Mouse (Mus musculus): ENCODE measurements around the gene Gm10309. TPM values are rescaled to one million over a fixed set of nuclear protein-coding genes. Genes with fewer than 3 reads are reported as not detected.

Gene Gm10309
- polyA plus RNA-seq, 1 experiment: 0.06 TPM

DNA sequence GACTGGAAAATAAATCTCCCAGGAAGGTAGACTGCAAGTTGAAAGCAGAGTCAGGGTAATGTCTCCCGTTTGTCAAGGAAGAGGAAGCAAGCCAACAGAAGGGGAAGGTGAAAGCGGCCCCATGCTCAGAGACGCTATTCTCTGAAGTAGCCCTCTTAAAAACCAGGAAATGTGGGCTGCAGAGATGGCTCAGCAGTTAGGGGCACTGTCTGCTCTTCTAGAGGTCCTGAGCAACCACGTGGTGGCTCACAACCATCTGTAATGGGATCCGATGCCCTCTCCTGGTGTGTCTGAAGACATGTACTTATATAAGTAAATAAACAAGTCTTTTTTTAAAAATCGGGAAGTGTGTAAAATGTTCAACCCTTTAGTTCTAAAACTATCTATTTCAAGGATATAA, 10.1 kb downstream of the Gm10309 start:
- Histone ChIP-seq H3K36me3 (ENCODE audit: control insufficient read depth, insufficient read depth, low read length) (peaks cover 18% of the 10 kb centered on the region), H3K4me1 (ENCODE audit: control insufficient read depth, insufficient read depth, insufficient read length) (no peaks in the 10 kb centered on the region), H3K27me3 (ENCODE audit: control insufficient read depth, insufficient read depth, low read length) (no peaks in the 10 kb centered on the region), H3K4me3 (ENCODE audit: extremely low read depth, insufficient read depth, insufficient read length) (no peak overlapping the region), H3K27ac (ENCODE audit: insufficient read depth, low read length) (no peak overlapping the region)
- 15% methylated on average over 6 of the region's 6 CpGs for WGBS
- TF ChIP-seq POLR2A (IDR thresholded peaks at IDR 0.05; ENCODE audit: low read depth, low read length): no peak
- no peak for TF ChIP-seq CTCF (IDR thresholded peaks at IDR 0.05; ENCODE audit: extremely low read depth, insufficient read depth, insufficient read length, insufficient replicate concordance)
- no peak for DNase-seq (ENCODE audit: low read depth in 1 of 2, low spot score in 2 of 2)

DNA sequence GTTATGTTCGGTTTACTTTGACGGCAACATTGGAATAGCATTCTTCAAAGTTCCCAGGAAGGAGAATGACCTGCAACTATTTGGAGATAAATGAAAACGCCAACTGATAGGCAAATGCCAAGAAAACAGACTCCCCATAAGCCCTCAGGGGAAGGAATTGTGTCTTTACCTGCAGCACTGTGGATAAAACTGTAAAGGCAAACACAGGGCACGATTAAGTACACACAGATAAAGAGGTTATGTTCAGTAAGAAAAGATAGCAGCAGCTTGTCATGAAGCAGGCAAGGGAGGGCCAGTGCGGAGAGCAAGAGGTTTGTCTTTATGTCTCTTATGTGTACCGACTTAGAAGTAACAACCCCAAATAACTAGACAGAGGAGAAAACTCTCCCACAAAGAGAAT, 10.5 kb downstream of the Gm10309 start:
- 72% methylated on average over 6 of the region's 6 CpGs for WGBS
- Histone ChIP-seq H3K4me3 (ENCODE audit: extremely low read depth, insufficient read depth, insufficient read length) (no peak overlapping the region), H3K4me1 (ENCODE audit: control insufficient read depth, insufficient read depth, insufficient read length) (no peaks in the 10 kb centered on the region), H3K27ac (ENCODE audit: insufficient read depth, low read length) (no peak overlapping the region), H3K27me3 (ENCODE audit: control insufficient read depth, insufficient read depth, low read length) (no peaks in the 10 kb centered on the region), H3K36me3 (ENCODE audit: control insufficient read depth, insufficient read depth, low read length) (peaks cover 18% of the 10 kb centered on the region)
- TF ChIP-seq CTCF (IDR thresholded peaks at IDR 0.05; ENCODE audit: extremely low read depth, insufficient read depth, insufficient read length, insufficient replicate concordance) (no peak), POLR2A (IDR thresholded peaks at IDR 0.05; ENCODE audit: low read depth, low read length) (no peak)
- no peak for DNase-seq (ENCODE audit: low read depth in 1 of 2, low spot score in 2 of 2)

DNA sequence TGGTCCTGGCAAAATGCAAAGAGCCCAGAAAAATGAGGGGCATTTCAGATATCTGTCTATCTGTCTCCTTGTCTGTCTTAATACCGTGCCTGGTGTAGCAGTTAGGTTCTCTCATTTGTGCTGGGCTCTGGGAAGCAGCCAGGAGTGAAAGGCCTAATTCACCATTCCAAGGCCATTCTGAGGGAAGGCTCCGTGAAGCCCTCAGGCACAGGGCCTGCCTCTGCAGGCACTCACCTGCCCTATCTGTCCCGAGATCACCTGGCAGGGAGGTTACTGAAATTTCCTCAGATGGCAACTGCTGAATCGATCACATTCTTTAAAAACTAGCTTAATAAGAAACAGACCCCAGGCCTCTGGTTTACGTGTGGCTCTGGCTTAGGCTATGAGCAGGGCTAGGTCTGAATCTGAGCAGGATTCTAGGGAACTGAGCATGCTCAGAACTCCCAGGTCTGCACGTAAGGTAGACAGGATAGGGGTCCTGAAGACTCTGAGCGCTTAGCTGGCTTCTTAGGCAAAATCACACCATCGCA, 11.1 kb downstream of the Gm10309 start:
- no peaks in the 10 kb centered on the region for H3K27me3 ChIP-seq (ENCODE audit: control insufficient read depth, insufficient read depth, low read length)
- no peak overlapping the region for H3K4me3 ChIP-seq (ENCODE audit: extremely low read depth, insufficient read depth, insufficient read length)
- DNase-seq (ENCODE audit: low read depth in 1 of 2, low spot score in 2 of 2): no peak
- H3K4me1 ChIP-seq (ENCODE audit: control insufficient read depth, insufficient read depth, insufficient read length): no peaks in the 10 kb centered on the region
- 92% methylated on average over 8 of the region's 8 CpGs for WGBS
- no peak overlapping the region for H3K27ac ChIP-seq (ENCODE audit: insufficient read depth, low read length)
- peaks cover 19% of the 10 kb centered on the region for H3K36me3 ChIP-seq (ENCODE audit: control insufficient read depth, insufficient read depth, low read length)
- TF ChIP-seq POLR2A (IDR thresholded peaks at IDR 0.05; ENCODE audit: low read depth, low read length) (no peak), CTCF (IDR thresholded peaks at IDR 0.05; ENCODE audit: extremely low read depth, insufficient read depth, insufficient read length, insufficient replicate concordance) (no peak)

DNA sequence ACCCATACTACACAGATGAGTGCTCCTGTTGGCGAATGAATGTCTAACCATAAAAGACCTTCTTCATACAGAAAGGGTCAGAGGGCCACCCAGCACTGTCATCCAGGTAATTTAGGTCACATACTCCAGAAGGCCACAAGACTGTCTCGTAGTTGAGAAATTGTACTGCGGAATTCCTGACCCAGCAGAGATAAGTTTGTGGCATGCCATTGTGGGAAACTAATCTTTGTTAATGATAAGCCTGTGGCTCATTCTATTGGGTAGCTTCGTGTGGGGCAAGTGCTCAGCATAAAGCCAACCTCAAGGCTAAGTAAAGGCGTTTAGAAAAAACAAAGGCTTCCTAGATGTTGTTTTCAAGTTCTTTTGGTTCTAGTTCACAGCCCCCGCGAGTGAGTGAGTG, 12.7 kb downstream of the Gm10309 start:
- H3K4me3 ChIP-seq (ENCODE audit: extremely low read depth, insufficient read depth, insufficient read length): no peak overlapping the region
- H3K36me3 ChIP-seq (ENCODE audit: control insufficient read depth, insufficient read depth, low read length): peaks cover 14% of the 10 kb centered on the region
- H3K4me1 ChIP-seq (ENCODE audit: control insufficient read depth, insufficient read depth, insufficient read length): no peaks in the 10 kb centered on the region
- DNase-seq (ENCODE audit: low read depth in 1 of 2, low spot score in 2 of 2): no peak
- no peak overlapping the region for H3K27ac ChIP-seq (ENCODE audit: insufficient read depth, low read length)
- 72% methylated on average over 7 of the region's 7 CpGs for WGBS
- no peaks in the 10 kb centered on the region for H3K27me3 ChIP-seq (ENCODE audit: control insufficient read depth, insufficient read depth, low read length)
- TF ChIP-seq CTCF (IDR thresholded peaks at IDR 0.05; ENCODE audit: extremely low read depth, insufficient read depth, insufficient read length, insufficient replicate concordance) (no peak), POLR2A (IDR thresholded peaks at IDR 0.05; ENCODE audit: low read depth, low read length) (no peak)

DNA sequence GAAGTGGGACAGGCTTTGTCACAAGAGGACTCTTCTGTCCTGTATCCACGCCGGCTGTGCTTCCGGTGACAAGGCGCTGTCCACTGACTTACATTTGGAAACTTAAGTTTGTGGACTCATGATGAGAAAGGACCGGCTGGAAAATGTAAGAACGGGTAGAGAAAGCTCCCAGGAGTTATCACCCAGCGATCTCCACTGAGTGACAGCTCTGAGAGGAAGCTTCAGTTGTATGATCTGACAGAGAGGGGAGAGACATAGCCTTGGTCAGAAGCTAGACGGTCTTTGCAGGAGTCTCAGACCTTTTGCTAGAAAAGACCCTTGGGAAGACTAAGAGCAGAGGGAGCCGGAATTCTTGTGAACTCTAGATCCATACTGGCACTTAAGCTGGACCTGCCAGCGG, 15.2 kb downstream of the Gm10309 start:
- no peak for DNase-seq (ENCODE audit: low read depth in 1 of 2, low spot score in 2 of 2)
- no peak overlapping the region for H3K4me3 ChIP-seq (ENCODE audit: extremely low read depth, insufficient read depth, insufficient read length)
- peaks cover 11% of the 10 kb centered on the region for H3K36me3 ChIP-seq (ENCODE audit: control insufficient read depth, insufficient read depth, low read length)
- no peaks in the 10 kb centered on the region for H3K27me3 ChIP-seq (ENCODE audit: control insufficient read depth, insufficient read depth, low read length)
- H3K4me1 ChIP-seq (ENCODE audit: control insufficient read depth, insufficient read depth, insufficient read length): no peaks in the 10 kb centered on the region
- TF ChIP-seq POLR2A (IDR thresholded peaks at IDR 0.05; ENCODE audit: low read depth, low read length): no peak
- TF ChIP-seq CTCF (IDR thresholded peaks at IDR 0.05; ENCODE audit: extremely low read depth, insufficient read depth, insufficient read length, insufficient replicate concordance): no peak
- no peak overlapping the region for H3K27ac ChIP-seq (ENCODE audit: insufficient read depth, low read length)
- 88% methylated on average over 10 of the region's 10 CpGs for WGBS

DNA sequence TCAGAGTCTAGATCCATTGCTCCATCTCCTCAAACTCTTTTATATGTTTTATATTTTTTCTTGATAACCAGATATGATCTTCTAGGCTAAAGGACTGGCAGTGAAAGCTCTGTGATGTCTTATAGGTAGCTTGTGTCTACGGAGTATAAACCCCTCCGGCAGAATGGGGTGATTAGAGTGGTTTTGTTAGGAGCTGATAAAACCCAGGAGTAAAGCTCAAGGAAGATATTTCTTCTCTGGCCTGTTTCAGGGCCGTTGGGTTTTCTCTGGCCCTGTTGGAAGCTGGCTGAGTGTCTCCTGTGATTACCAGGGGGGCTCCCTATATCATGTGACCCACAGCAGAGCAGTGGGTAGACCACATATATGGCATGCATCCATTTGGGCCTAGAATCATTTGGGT, 17.6 kb downstream of the Gm10309 start:
- TF ChIP-seq CTCF (IDR thresholded peaks at IDR 0.05; ENCODE audit: extremely low read depth, insufficient read depth, insufficient read length, insufficient replicate concordance) (no peak), POLR2A (IDR thresholded peaks at IDR 0.05; ENCODE audit: low read depth, low read length) (no peak)
- Histone ChIP-seq H3K27me3 (ENCODE audit: control insufficient read depth, insufficient read depth, low read length) (no peaks in the 10 kb centered on the region), H3K36me3 (ENCODE audit: control insufficient read depth, insufficient read depth, low read length) (peaks cover 12% of the 10 kb centered on the region), H3K4me3 (ENCODE audit: extremely low read depth, insufficient read depth, insufficient read length) (no peak overlapping the region), H3K27ac (ENCODE audit: insufficient read depth, low read length) (no peak overlapping the region), H3K4me1 (ENCODE audit: control insufficient read depth, insufficient read depth, insufficient read length) (no peaks in the 10 kb centered on the region)
- 84% methylated on average over 3 of the region's 3 CpGs for WGBS
- no peak for DNase-seq (ENCODE audit: low read depth in 1 of 2, low spot score in 2 of 2)

DNA sequence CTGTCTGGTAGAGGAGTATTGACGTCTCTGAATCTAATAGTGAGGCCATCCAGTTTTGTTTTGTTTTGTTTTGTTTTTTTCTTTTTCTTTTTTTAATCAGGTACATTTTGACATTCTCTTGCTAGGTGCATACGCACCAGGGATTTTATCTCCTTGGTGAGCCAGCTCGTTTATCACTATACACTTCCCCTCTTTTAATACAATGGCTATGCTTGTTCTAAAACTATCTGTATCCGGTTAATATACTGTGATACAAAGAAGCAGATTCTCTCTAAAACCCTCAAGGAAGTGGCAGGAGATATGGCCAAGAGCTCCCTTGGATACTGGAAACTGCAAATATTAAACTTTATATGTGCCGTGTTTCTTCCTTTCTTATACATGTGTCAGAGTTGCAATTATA, 18.4 kb downstream of the Gm10309 start:
- no peak for DNase-seq (ENCODE audit: low read depth in 1 of 2, low spot score in 2 of 2)
- TF ChIP-seq CTCF (IDR thresholded peaks at IDR 0.05; ENCODE audit: extremely low read depth, insufficient read depth, insufficient read length, insufficient replicate concordance): no peak
- TF ChIP-seq POLR2A (IDR thresholded peaks at IDR 0.05; ENCODE audit: low read depth, low read length): no peak
- Histone ChIP-seq H3K27me3 (ENCODE audit: control insufficient read depth, insufficient read depth, low read length) (no peaks in the 10 kb centered on the region), H3K27ac (ENCODE audit: insufficient read depth, low read length) (no peak overlapping the region), H3K36me3 (ENCODE audit: control insufficient read depth, insufficient read depth, low read length) (peaks cover 14% of the 10 kb centered on the region), H3K4me3 (ENCODE audit: extremely low read depth, insufficient read depth, insufficient read length) (no peak overlapping the region), H3K4me1 (ENCODE audit: control insufficient read depth, insufficient read depth, insufficient read length) (no peaks in the 10 kb centered on the region)
- WGBS: 82% methylated on average over 5 of the region's 5 CpGs

Data from spleen, adult 2 months (tissue).